Mouse (Mus musculus) MN1 (cell line): ENCODE data around the gene Igfbp2.
A peak's percentile ranks its signal among the peaks of the same experiment; 100 is the strongest.

Source experiments
- DNase-seq: peaks from one replicate; pipeline ENCODE4 v3.0.0-alpha.2; 2016; ENCODE audit warnings: low spot score

Igfbp2 gene

GRCm38 (mm10) chr1:72823751-72824706, at the start of gene Igfbp2:
Igfbp2 (plus strand) TSS chr1:72824503.
- peak; percentile 13 for DNase-seq

- DNase-seq, result no peak
Observed at GRCm38 (mm10) chr1:72778789-72779188, 45.5 kb upstream of the Igfbp2 start.

GRCm38 (mm10) chr1:72780720-72781119, 43.6 kb upstream of the Igfbp2 start:
- no peak for DNase-seq

GRCm38 (mm10) chr1:72783341-72783740, 41.0 kb upstream of the Igfbp2 start:
- no peak for DNase-seq

- DNase-seq, result no peak
Observed at GRCm38 (mm10) chr1:72784018-72784417, 40.3 kb upstream of the Igfbp2 start.

- DNase-seq, result no peak
Observed at GRCm38 (mm10) chr1:72790670-72791069, 33.6 kb upstream of the Igfbp2 start.

- no peak for DNase-seq
Observed at GRCm38 (mm10) chr1:72791743-72792142, 32.6 kb upstream of the Igfbp2 start.

- DNase-seq, result no peak
Observed at GRCm38 (mm10) chr1:72792262-72792661, 32.0 kb upstream of the Igfbp2 start.

GRCm38 (mm10) chr1:72793230-72793629, 31.1 kb upstream of the Igfbp2 start:
- no peak for DNase-seq

- no peak for DNase-seq
Observed at GRCm38 (mm10) chr1:72796128-72796527, 28.2 kb upstream of the Igfbp2 start.

- no peak for DNase-seq
Observed at GRCm38 (mm10) chr1:72797102-72797665, 27.1 kb upstream of the Igfbp2 start.

- DNase-seq, result no peak
Observed at GRCm38 (mm10) chr1:72798441-72798840, 25.9 kb upstream of the Igfbp2 start.

GRCm38 (mm10) chr1:72804031-72804430, 20.3 kb upstream of the Igfbp2 start:
- DNase-seq, result no peak

GRCm38 (mm10) chr1:72805037-72805436, 19.3 kb upstream of the Igfbp2 start:
- DNase-seq, result no peak

GRCm38 (mm10) chr1:72805476-72806043, 18.7 kb upstream of the Igfbp2 start:
- DNase-seq, result no peak

- DNase-seq, result no peak
Observed at GRCm38 (mm10) chr1:72806044-72806584, 18.2 kb upstream of the Igfbp2 start.

GRCm38 (mm10) chr1:72809304-72809703, 15.0 kb upstream of the Igfbp2 start:
- DNase-seq, result no peak

- no peak for DNase-seq
Observed at GRCm38 (mm10) chr1:72809951-72810675, 14.2 kb upstream of the Igfbp2 start.

- DNase-seq, result no peak
Observed at GRCm38 (mm10) chr1:72811061-72811460, 13.2 kb upstream of the Igfbp2 start.

- no peak for DNase-seq
Observed at GRCm38 (mm10) chr1:72813089-72813638, 11.1 kb upstream of the Igfbp2 start.

- no peak for DNase-seq
Observed at GRCm38 (mm10) chr1:72813639-72814403, 10.5 kb upstream of the Igfbp2 start.
